Mouse (Mus musculus): ENCODE results near the gene 4930558C23Rik.

DNA sequence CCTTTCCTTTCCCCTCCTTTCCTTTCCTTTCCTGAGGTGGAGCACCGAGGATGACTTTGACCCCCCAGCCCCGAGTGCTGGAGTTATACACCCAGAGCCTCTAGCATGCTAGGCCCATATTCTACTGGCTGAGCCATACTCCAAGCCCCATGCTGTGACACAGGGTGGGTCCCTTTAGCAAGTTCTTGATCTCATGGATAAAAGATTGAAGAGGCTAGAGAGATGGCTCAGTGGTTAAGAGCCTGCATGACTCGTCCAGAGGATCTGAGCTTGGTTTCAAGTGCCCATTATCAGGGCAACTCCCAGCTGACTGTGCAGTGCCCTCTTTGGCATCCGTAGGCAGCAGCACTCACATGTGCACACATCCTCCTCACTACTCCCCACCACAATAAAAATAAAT is 42.7 kb upstream of the 4930558C23Rik start:
- TF ChIP-seq CTCF (IDR thresholded peaks at IDR 0.05; ENCODE audit: borderline replicate concordance, control insufficient read depth, extremely low read depth, insufficient read depth, low read length, poor library complexity) (no peak), POLR2A (IDR thresholded peaks at IDR 0.05; ENCODE audit: control insufficient read depth, extremely low read depth, insufficient read depth, low read length, poor library complexity) (no peak)
